Mouse (Mus musculus) neural tube, embryonic 13.5 days (tissue): ENCODE data around the gene Iqcn. TPM values are rescaled to one million over a fixed set of nuclear protein-coding genes. Genes with fewer than 3 reads are reported as not detected.

Source experiments
- ATAC-seq: fragments of 200-750 bp; cut with Nextera tagmentation; 2 replicates; pipeline ENCODE4 v1.8.0; 2017; ENCODE audit warnings: low read depth, mild to moderate bottlenecking, moderate TSS enrichment, moderate library complexity
- H3K27ac ChIP-seq: fragments of 300-500 bp; sonication (generic); replicated peaks from 2 replicates; pipeline ENCODE4 v1.5.1; 2015; ENCODE audit warnings: moderate library complexity, mild to moderate bottlenecking, inconsistent platforms
- H3K27me3 ChIP-seq: fragments of 300-500 bp; sonication (generic); 2 replicates; pipeline ENCODE4 v1.6.1; 2015; ENCODE audit warnings: mild to moderate bottlenecking, inconsistent platforms
- H3K36me3 ChIP-seq: fragments of 300-500 bp; sonication (generic); 2 replicates; pipeline ENCODE4 v1.6.1; 2015; ENCODE audit warnings: mild to moderate bottlenecking, inconsistent platforms
- H3K4me1 ChIP-seq: fragments of 300-500 bp; sonication (generic); replicated peaks from 2 replicates; pipeline ENCODE4 v1.6.1; 2015; ENCODE audit warnings: inconsistent platforms
- H3K4me2 ChIP-seq: fragments of 300-500 bp; sonication (generic); 2 replicates; pipeline ENCODE4 v1.6.1; 2015; ENCODE audit warnings: inconsistent platforms, mild to moderate bottlenecking, moderate library complexity
- H3K4me3 ChIP-seq: fragments of 300-500 bp; sonication (generic); 2 replicates; pipeline ENCODE4 v1.5.1; 2015; ENCODE audit warnings: mild to moderate bottlenecking, inconsistent platforms
- H3K9ac ChIP-seq: fragments of 300-500 bp; sonication (generic); 2 replicates; pipeline ENCODE4 v1.6.1; 2015; ENCODE audit warnings: moderate library complexity, mild to moderate bottlenecking, inconsistent platforms
- H3K9me3 ChIP-seq: fragments of 300-500 bp; sonication (generic); 2 replicates; pipeline ENCODE4 v1.6.1; 2016; ENCODE audit warnings: inconsistent platforms
- WGBS: fragments of 180-500 bp; shearing (Covaris S2); methylation state at CpG from one replicate; pipeline ENCODE4 v1.1.7; 2015; 5-methylcytosine and 5-hydroxymethylcytosine counted together
- polyA plus RNA-seq: library from polyadenylated mRNA; unstranded; fragments of >200 nt; fragmentation: Nextera tagmentation; extraction: Ambion mirVana; gene quantifications from 2 replicates; pipeline ENCODE4 v1.2.1, GENCODE M21; 2015

The Iqcn gene
- polyA plus RNA-seq, 1 experiment from 2014 or later, result 0.17 TPM

- 0 out of 2 replicates have a peak, but pooled peaks cover 6% of the 10 kb centered on the region for H3K36me3 ChIP-seq
- H3K27me3 ChIP-seq, result no peaks in the 10 kb centered on the region
- H3K4me1 ChIP-seq, result no peaks in the 10 kb centered on the region
- no peak overlapping the region for H3K4me3 ChIP-seq
- no peak overlapping the region for H3K9ac ChIP-seq
- H3K4me2 ChIP-seq, result no peak overlapping the region
- H3K9me3 ChIP-seq, result no peaks in the 10 kb centered on the region
- ATAC-seq, result no peak
- no peak overlapping the region for H3K27ac ChIP-seq
- 93% methylated on average over 9 of the region's 9 CpGs for WGBS
Observed at GRCm38 (mm10) chr8:70709794-70710193, 6.5 kb downstream of the Iqcn start.

- no peak overlapping the region for H3K9ac ChIP-seq
- no peaks in the 10 kb centered on the region for H3K4me1 ChIP-seq
- H3K36me3 ChIP-seq, result 0 out of 2 replicates have a peak, but pooled peaks cover 6% of the 10 kb centered on the region
- WGBS, result 96% methylated on average over 1 of the region's 1 CpGs
- no peak overlapping the region for H3K4me2 ChIP-seq
- no peak overlapping the region for H3K27ac ChIP-seq
- H3K4me3 ChIP-seq, result no peak overlapping the region
- ATAC-seq, result no peak
- no peaks in the 10 kb centered on the region for H3K9me3 ChIP-seq
- no peaks in the 10 kb centered on the region for H3K27me3 ChIP-seq
Observed at GRCm38 (mm10) chr8:70710296-70710695, 7.0 kb downstream of the Iqcn start.

GRCm38 (mm10) chr8:70711041-70711440 is 7.8 kb downstream of the Iqcn start:
- Histone ChIP-seq H3K27me3 (no peaks in the 10 kb centered on the region), H3K4me3 (no peak overlapping the region), H3K9me3 (no peaks in the 10 kb centered on the region), H3K36me3 (0 out of 2 replicates have a peak, but pooled peaks cover 6% of the 10 kb centered on the region), H3K4me2 (no peak overlapping the region), H3K9ac (no peak overlapping the region), H3K4me1 (no peaks in the 10 kb centered on the region), H3K27ac (no peak overlapping the region)
- 85% methylated on average over 11 of the region's 11 CpGs for WGBS
- no peak for ATAC-seq

GRCm38 (mm10) chr8:70713991-70714390 is 10.7 kb downstream of the Iqcn start:
- no peak for ATAC-seq
- Histone ChIP-seq H3K27me3 (peaks cover 7% of the 10 kb centered on the region; the same call in 1 of the 2 replicates), H3K36me3 (0 out of 2 replicates have a peak, but pooled peaks cover 6% of the 10 kb centered on the region), H3K9ac (no peak overlapping the region), H3K4me1 (peaks cover 2% of the 10 kb centered on the region; the same call in 1 of the 2 replicates), H3K27ac (no peak overlapping the region), H3K4me3 (no peak overlapping the region), H3K4me2 (no peak overlapping the region), H3K9me3 (no peaks in the 10 kb centered on the region)
- 84% methylated on average over 7 of the region's 7 CpGs for WGBS

GRCm38 (mm10) chr8:70715086-70715485 is 11.8 kb downstream of the Iqcn start:
- 54% methylated on average over 2 of the region's 2 CpGs for WGBS
- H3K9me3 ChIP-seq, result no peaks in the 10 kb centered on the region
- H3K27ac ChIP-seq, result no peak overlapping the region
- no peak overlapping the region for H3K4me3 ChIP-seq
- no peak overlapping the region for H3K4me2 ChIP-seq
- H3K4me1 ChIP-seq, result peaks cover 2% of the 10 kb centered on the region; the same call in 1 of the 2 replicates
- H3K9ac ChIP-seq, result no peak overlapping the region
- peaks cover 16% of the 10 kb centered on the region; the same call in 1 of the 2 replicates for H3K27me3 ChIP-seq
- H3K36me3 ChIP-seq, result no peaks in the 10 kb centered on the region
- no peak for ATAC-seq

- Histone ChIP-seq H3K4me1 (peaks cover 2% of the 10 kb centered on the region; the same call in 1 of the 2 replicates), H3K36me3 (no peaks in the 10 kb centered on the region), H3K4me3 (no peak overlapping the region), H3K27ac (no peak overlapping the region), H3K4me2 (no peak overlapping the region), H3K9me3 (no peaks in the 10 kb centered on the region), H3K9ac (no peak overlapping the region), H3K27me3 (peaks cover 17% of the 10 kb centered on the region; the same call in 1 of the 2 replicates)
- ATAC-seq, result no peak
- WGBS, result 85% methylated on average over 40 of the region's 40 CpGs
Observed at GRCm38 (mm10) chr8:70716521-70717400, 13.5 kb downstream of the Iqcn start.

- 4% methylated on average over 19 of the region's 19 CpGs for WGBS
- H3K4me3 ChIP-seq, result no peak within 1 kb of the TSS
- H3K36me3 ChIP-seq, result no peaks in the 10 kb centered on the region
- no peak within 1 kb of the TSS for H3K4me2 ChIP-seq
- H3K27ac ChIP-seq, result no peak within 1 kb of the TSS
- peak within 1 kb of the TSS; percentile 31; the same call in 1 of the 2 replicates for H3K9ac ChIP-seq
- H3K4me1 ChIP-seq, result peaks cover 2% of the 10 kb centered on the region; the same call in 1 of the 2 replicates
- H3K9me3 ChIP-seq, result no peaks in the 10 kb centered on the region
- peaks cover 17% of the 10 kb centered on the region; the same call in 1 of the 2 replicates for H3K27me3 ChIP-seq
- peak; percentile 12; the same call in 1 of the 2 replicates for ATAC-seq
Observed at GRCm38 (mm10) chr8:70718297-70718696, 15.0 kb downstream of the Iqcn start, which contains the start of gene Gm3336. Gene Gm3336, plus strand, starts transcription at chr8:70718543.

- H3K9me3 ChIP-seq, result no peaks in the 10 kb centered on the region
- H3K36me3 ChIP-seq, result no peaks in the 10 kb centered on the region
- peaks cover 17% of the 10 kb centered on the region; the same call in 1 of the 2 replicates for H3K27me3 ChIP-seq
- H3K27ac ChIP-seq, result no peak overlapping the region
- no peak overlapping the region for H3K4me2 ChIP-seq
- 66% methylated on average over 9 of the region's 9 CpGs for WGBS
- ATAC-seq, result no peak
- H3K4me3 ChIP-seq, result no peak overlapping the region
- H3K4me1 ChIP-seq, result peaks cover 2% of the 10 kb centered on the region; the same call in 1 of the 2 replicates
- H3K9ac ChIP-seq, result no peak overlapping the region
Observed at GRCm38 (mm10) chr8:70719796-70720270, 16.6 kb downstream of the Iqcn start.

- no peaks in the 10 kb centered on the region for H3K36me3 ChIP-seq
- peaks cover 17% of the 10 kb centered on the region; the same call in 1 of the 2 replicates for H3K27me3 ChIP-seq
- 6% methylated on average over 3 of the region's 3 CpGs for WGBS
- H3K9me3 ChIP-seq, result no peaks in the 10 kb centered on the region
- no peak overlapping the region for H3K4me2 ChIP-seq
- H3K4me1 ChIP-seq, result peaks cover 2% of the 10 kb centered on the region; the same call in 1 of the 2 replicates
- no peak overlapping the region for H3K9ac ChIP-seq
- ATAC-seq, result peak; percentile 64
- H3K27ac ChIP-seq, result no peak overlapping the region
- H3K4me3 ChIP-seq, result no peak overlapping the region
Observed at GRCm38 (mm10) chr8:70720739-70721138, 17.5 kb downstream of the Iqcn start.

GRCm38 (mm10) chr8:70721601-70722000 is 18.3 kb downstream of the Iqcn start:
- no peak overlapping the region for H3K4me2 ChIP-seq
- no peak overlapping the region for H3K27ac ChIP-seq
- no peak for ATAC-seq
- H3K9me3 ChIP-seq, result no peaks in the 10 kb centered on the region
- H3K9ac ChIP-seq, result no peak overlapping the region
- 88% methylated on average over 8 of the region's 8 CpGs for WGBS
- H3K27me3 ChIP-seq, result peaks cover 23% of the 10 kb centered on the region
- H3K4me3 ChIP-seq, result no peak overlapping the region
- no peaks in the 10 kb centered on the region for H3K36me3 ChIP-seq
- peaks cover 2% of the 10 kb centered on the region; the same call in 1 of the 2 replicates for H3K4me1 ChIP-seq

GRCm38 (mm10) chr8:70723486-70724210 is 20.4 kb downstream of the Iqcn start, which contains the start of gene Pde4c:
Gene Pde4c, plus strand, starts transcription at chr8:70723720.
- H3K4me3 ChIP-seq, result no peak within 1 kb of the TSS
- no peaks in the 10 kb centered on the region for H3K9me3 ChIP-seq
- H3K4me1 ChIP-seq, result no peaks in the 10 kb centered on the region
- no peaks in the 10 kb centered on the region for H3K36me3 ChIP-seq
- no peak within 1 kb of the TSS for H3K9ac ChIP-seq
- no peak within 1 kb of the TSS for H3K27ac ChIP-seq
- H3K27me3 ChIP-seq, result peaks cover 34% of the 10 kb centered on the region
- H3K4me2 ChIP-seq, result no peak within 1 kb of the TSS
- 60% methylated on average over 7 of the region's 7 CpGs for WGBS
- ATAC-seq, result no peak
